Mouse (Mus musculus): ENCODE data around the gene Ncln. TPM values are rescaled to one million over a fixed set of nuclear protein-coding genes. Genes with fewer than 3 reads are reported as not detected.

The Ncln gene
- polyA plus RNA-seq, 1 experiment from 2014 or later, result 80.9 TPM

GRCm38 (mm10) chr10:81537429-81537828, 41.2 kb upstream of the Ncln start:
- Histone ChIP-seq H3K4me3 (replicated peaks; ENCODE audit: low read length) (no peak overlapping the region), H3K4me2 (ENCODE audit: low read length) (no peak overlapping the region), H3K4me1 (replicated peaks; ENCODE audit: control insufficient read depth, insufficient read depth, low read length) (peaks cover under 1% of the 10 kb centered on the region), H3K9ac (replicated peaks; ENCODE audit: low read depth, low read length) (no peak overlapping the region), H3K27me3 (replicated peaks; ENCODE audit: control insufficient read depth, insufficient read depth, low read length) (no peaks in the 10 kb centered on the region), H3K9me3 (ENCODE audit: control insufficient read depth, low read length) (no peaks in the 10 kb centered on the region), H3K36me3 (ENCODE audit: control insufficient read depth, insufficient read depth) (0 out of 2 replicates have a peak, but pooled peaks cover 3% of the 10 kb centered on the region), H3K27ac (ENCODE audit: low read length) (no peak overlapping the region)
- WGBS, result 92% methylated on average over 2 of the region's 2 CpGs
- no peak for ATAC-seq

GRCm38 (mm10) chr10:81536734-81537133, 40.5 kb upstream of the Ncln start:
- H3K9me3 ChIP-seq (ENCODE audit: control insufficient read depth, low read length), result no peaks in the 10 kb centered on the region
- no peaks in the 10 kb centered on the region for H3K4me1 ChIP-seq (replicated peaks; ENCODE audit: control insufficient read depth, insufficient read depth, low read length)
- ATAC-seq, result no peak
- WGBS, result 80% methylated on average over 6 of the region's 6 CpGs
- no peak overlapping the region for H3K4me3 ChIP-seq (replicated peaks; ENCODE audit: low read length)
- no peak overlapping the region for H3K9ac ChIP-seq (replicated peaks; ENCODE audit: low read depth, low read length)
- H3K27ac ChIP-seq (ENCODE audit: low read length), result no peak overlapping the region
- no peaks in the 10 kb centered on the region for H3K27me3 ChIP-seq (replicated peaks; ENCODE audit: control insufficient read depth, insufficient read depth, low read length)
- H3K36me3 ChIP-seq (ENCODE audit: control insufficient read depth, insufficient read depth), result 0 out of 2 replicates have a peak, but pooled peaks cover 4% of the 10 kb centered on the region
- H3K4me2 ChIP-seq (ENCODE audit: low read length), result no peak overlapping the region

GRCm38 (mm10) chr10:81534826-81535225, 38.6 kb upstream of the Ncln start:
- Histone ChIP-seq H3K4me3 (replicated peaks; ENCODE audit: low read length) (no peak overlapping the region), H3K9me3 (ENCODE audit: control insufficient read depth, low read length) (no peaks in the 10 kb centered on the region), H3K9ac (replicated peaks; ENCODE audit: low read depth, low read length) (no peak overlapping the region), H3K4me1 (replicated peaks; ENCODE audit: control insufficient read depth, insufficient read depth, low read length) (no peaks in the 10 kb centered on the region), H3K27me3 (replicated peaks; ENCODE audit: control insufficient read depth, insufficient read depth, low read length) (no peaks in the 10 kb centered on the region), H3K27ac (ENCODE audit: low read length) (no peak overlapping the region), H3K36me3 (ENCODE audit: control insufficient read depth, insufficient read depth) (peaks cover 13% of the 10 kb centered on the region; the same call in 1 of the 2 replicates), H3K4me2 (ENCODE audit: low read length) (no peak overlapping the region)
- 61% methylated on average over 16 of the region's 16 CpGs for WGBS
- no peak for ATAC-seq

GRCm38 (mm10) chr10:81526779-81527178, 30.6 kb upstream of the Ncln start:
- H3K4me3 ChIP-seq (replicated peaks; ENCODE audit: low read length), result no peak overlapping the region
- H3K27me3 ChIP-seq (replicated peaks; ENCODE audit: control insufficient read depth, insufficient read depth, low read length), result peaks cover 3% of the 10 kb centered on the region; the same call in 1 of the 2 replicates
- H3K27ac ChIP-seq (ENCODE audit: low read length), result no peak overlapping the region
- H3K9me3 ChIP-seq (ENCODE audit: control insufficient read depth, low read length), result no peaks in the 10 kb centered on the region
- 18% methylated on average over 14 of the region's 14 CpGs for WGBS
- peaks cover 13% of the 10 kb centered on the region for H3K36me3 ChIP-seq (ENCODE audit: control insufficient read depth, insufficient read depth)
- H3K4me2 ChIP-seq (ENCODE audit: low read length), result no peak overlapping the region
- no peak for ATAC-seq
- no peaks in the 10 kb centered on the region for H3K4me1 ChIP-seq (replicated peaks; ENCODE audit: control insufficient read depth, insufficient read depth, low read length)
- H3K9ac ChIP-seq (replicated peaks; ENCODE audit: low read depth, low read length), result no peak overlapping the region

GRCm38 (mm10) chr10:81525017-81525694, 29.0 kb upstream of the Ncln start:
- H3K4me3 ChIP-seq (replicated peaks; ENCODE audit: low read length), result no peak overlapping the region
- peaks cover 3% of the 10 kb centered on the region; the same call in 1 of the 2 replicates for H3K27me3 ChIP-seq (replicated peaks; ENCODE audit: control insufficient read depth, insufficient read depth, low read length)
- no peak overlapping the region for H3K4me2 ChIP-seq (ENCODE audit: low read length)
- no peak overlapping the region for H3K9ac ChIP-seq (replicated peaks; ENCODE audit: low read depth, low read length)
- H3K36me3 ChIP-seq (ENCODE audit: control insufficient read depth, insufficient read depth), result peaks cover 7% of the 10 kb centered on the region
- no peak overlapping the region for H3K27ac ChIP-seq (ENCODE audit: low read length)
- H3K4me1 ChIP-seq (replicated peaks; ENCODE audit: control insufficient read depth, insufficient read depth, low read length), result no peaks in the 10 kb centered on the region
- ATAC-seq, result no peak
- H3K9me3 ChIP-seq (ENCODE audit: control insufficient read depth, low read length), result no peaks in the 10 kb centered on the region
- 71% methylated on average over 12 of the region's 13 CpGs for WGBS

GRCm38 (mm10) chr10:81524051-81524605, 27.9 kb upstream of the Ncln start, which contains the start of gene Gna15:
Gna15 (minus strand) TSS chr10:81524225.
- Histone ChIP-seq H3K36me3 (ENCODE audit: control insufficient read depth, insufficient read depth) (no peaks in the 10 kb centered on the region), H3K27ac (ENCODE audit: low read length) (no peak within 1 kb of the TSS), H3K4me2 (ENCODE audit: low read length) (no peak within 1 kb of the TSS), H3K4me1 (replicated peaks; ENCODE audit: control insufficient read depth, insufficient read depth, low read length) (no peaks in the 10 kb centered on the region), H3K4me3 (replicated peaks; ENCODE audit: low read length) (no peak within 1 kb of the TSS), H3K27me3 (replicated peaks; ENCODE audit: control insufficient read depth, insufficient read depth, low read length) (peaks cover 3% of the 10 kb centered on the region; the same call in 1 of the 2 replicates), H3K9me3 (ENCODE audit: control insufficient read depth, low read length) (no peaks in the 10 kb centered on the region), H3K9ac (replicated peaks; ENCODE audit: low read depth, low read length) (no peak within 1 kb of the TSS)
- no peak for ATAC-seq
- 24% methylated on average over 9 of the region's 9 CpGs for WGBS

DNA sequence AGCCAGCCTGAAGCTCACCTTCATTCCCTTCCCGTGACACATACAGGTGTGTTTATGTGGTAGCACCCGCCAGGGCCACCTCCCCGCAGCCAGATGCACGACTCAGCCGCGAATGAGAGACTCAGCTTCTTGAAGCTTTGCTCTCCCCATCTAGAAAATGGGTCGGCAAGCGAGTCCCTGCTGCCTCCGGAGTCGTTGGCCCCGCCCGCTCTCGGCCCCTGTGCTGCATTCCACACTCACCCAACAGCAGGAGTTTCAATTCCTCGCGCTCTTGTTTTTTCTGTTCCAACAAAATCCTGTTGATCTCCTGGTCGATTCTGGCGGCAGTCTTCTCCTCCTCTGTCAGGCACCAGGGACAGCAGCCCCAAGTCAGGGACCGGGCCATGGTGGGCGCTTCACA, 27.4 kb upstream of the Ncln start:
- no peaks in the 10 kb centered on the region for H3K36me3 ChIP-seq (ENCODE audit: control insufficient read depth, insufficient read depth)
- no peaks in the 10 kb centered on the region for H3K4me1 ChIP-seq (replicated peaks; ENCODE audit: control insufficient read depth, insufficient read depth, low read length)
- no peaks in the 10 kb centered on the region for H3K9me3 ChIP-seq (ENCODE audit: control insufficient read depth, low read length)
- WGBS, result 25% methylated on average over 19 of the region's 19 CpGs
- H3K27me3 ChIP-seq (replicated peaks; ENCODE audit: control insufficient read depth, insufficient read depth, low read length), result peaks cover 3% of the 10 kb centered on the region; the same call in 1 of the 2 replicates
- no peak overlapping the region for H3K4me3 ChIP-seq (replicated peaks; ENCODE audit: low read length)
- no peak for ATAC-seq
- no peak overlapping the region for H3K9ac ChIP-seq (replicated peaks; ENCODE audit: low read depth, low read length)
- no peak overlapping the region for H3K27ac ChIP-seq (ENCODE audit: low read length)
- no peak overlapping the region for H3K4me2 ChIP-seq (ENCODE audit: low read length)

- no peaks in the 10 kb centered on the region for H3K9me3 ChIP-seq (ENCODE audit: control insufficient read depth, low read length)
- no peak overlapping the region for H3K9ac ChIP-seq (replicated peaks; ENCODE audit: low read depth, low read length)
- H3K4me1 ChIP-seq (replicated peaks; ENCODE audit: control insufficient read depth, insufficient read depth, low read length), result no peaks in the 10 kb centered on the region
- H3K4me3 ChIP-seq (replicated peaks; ENCODE audit: low read length), result no peak overlapping the region
- peaks cover 3% of the 10 kb centered on the region; the same call in 1 of the 2 replicates for H3K27me3 ChIP-seq (replicated peaks; ENCODE audit: control insufficient read depth, insufficient read depth, low read length)
- WGBS, result 75% methylated on average over 6 of the region's 6 CpGs
- no peak overlapping the region for H3K4me2 ChIP-seq (ENCODE audit: low read length)
- H3K27ac ChIP-seq (ENCODE audit: low read length), result no peak overlapping the region
- H3K36me3 ChIP-seq (ENCODE audit: control insufficient read depth, insufficient read depth), result no peaks in the 10 kb centered on the region
- ATAC-seq, result no peak
These were observed 26.9 kb upstream of the Ncln start for GRCm38 (mm10) chr10:81523142-81523541.

DNA sequence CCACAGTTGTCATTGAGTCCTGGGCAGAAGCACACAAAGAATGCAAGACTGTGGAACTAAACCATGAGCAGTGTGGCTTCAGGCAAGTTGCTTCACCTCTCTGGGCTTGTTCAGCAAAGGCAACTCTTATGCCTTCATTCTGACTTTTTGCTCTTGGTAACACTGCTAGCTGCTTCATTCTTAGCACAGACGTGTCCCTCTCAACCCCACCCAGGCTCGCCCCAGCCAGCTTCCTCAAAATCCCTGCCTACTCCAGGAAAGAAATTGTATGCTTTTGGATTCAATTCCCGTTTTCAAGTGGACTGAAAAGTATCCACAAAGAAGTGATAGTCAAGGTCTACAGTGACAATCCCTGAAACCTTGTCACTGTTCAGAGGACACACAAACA, 23.8 kb upstream of the Ncln start:
- H3K27ac ChIP-seq (ENCODE audit: low read length), result no peak overlapping the region
- H3K4me1 ChIP-seq (replicated peaks; ENCODE audit: control insufficient read depth, insufficient read depth, low read length), result no peaks in the 10 kb centered on the region
- H3K27me3 ChIP-seq (replicated peaks; ENCODE audit: control insufficient read depth, insufficient read depth, low read length), result peaks cover 3% of the 10 kb centered on the region; the same call in 1 of the 2 replicates
- H3K36me3 ChIP-seq (ENCODE audit: control insufficient read depth, insufficient read depth), result no peaks in the 10 kb centered on the region
- no peak overlapping the region for H3K9ac ChIP-seq (replicated peaks; ENCODE audit: low read depth, low read length)
- H3K4me3 ChIP-seq (replicated peaks; ENCODE audit: low read length), result no peak overlapping the region
- H3K4me2 ChIP-seq (ENCODE audit: low read length), result no peak overlapping the region
- ATAC-seq, result no peak
- no peaks in the 10 kb centered on the region for H3K9me3 ChIP-seq (ENCODE audit: control insufficient read depth, low read length)
- WGBS, result 77% methylated on average over 3 of the region's 3 CpGs
